Mouse (Mus musculus): ENCODE measurements around the gene Itsn1. TPM values are rescaled to one million over a fixed set of nuclear protein-coding genes. Genes with fewer than 3 reads are reported as not detected.

Gene Itsn1
- polyA plus RNA-seq, 1 experiment: 82.6 TPM

DNA sequence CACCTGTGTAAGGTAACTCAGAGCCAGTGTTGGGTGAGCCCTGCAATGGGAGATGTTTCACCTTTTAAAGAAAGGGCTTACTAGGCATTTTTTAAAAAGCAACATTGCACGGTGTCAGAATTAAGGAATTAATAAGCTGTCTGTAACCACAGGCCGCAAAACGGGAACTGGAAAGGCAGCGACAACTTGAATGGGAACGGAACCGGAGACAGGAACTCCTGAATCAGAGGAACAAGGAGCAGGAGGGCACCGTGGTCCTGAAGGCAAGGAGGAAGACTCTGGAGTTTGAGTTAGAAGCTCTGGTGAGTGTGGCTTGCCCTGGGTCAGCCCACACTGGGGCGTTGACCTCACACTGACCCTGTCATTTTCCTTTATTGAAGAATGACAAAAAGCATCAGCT is 91.2 kb downstream of the Itsn1 start:
- TF ChIP-seq CTCF (IDR thresholded peaks at IDR 0.05; ENCODE audit: borderline replicate concordance, extremely low read depth, insufficient read depth, insufficient read length): no peak
- no peak for DNase-seq (ENCODE audit: low read depth)

DNA sequence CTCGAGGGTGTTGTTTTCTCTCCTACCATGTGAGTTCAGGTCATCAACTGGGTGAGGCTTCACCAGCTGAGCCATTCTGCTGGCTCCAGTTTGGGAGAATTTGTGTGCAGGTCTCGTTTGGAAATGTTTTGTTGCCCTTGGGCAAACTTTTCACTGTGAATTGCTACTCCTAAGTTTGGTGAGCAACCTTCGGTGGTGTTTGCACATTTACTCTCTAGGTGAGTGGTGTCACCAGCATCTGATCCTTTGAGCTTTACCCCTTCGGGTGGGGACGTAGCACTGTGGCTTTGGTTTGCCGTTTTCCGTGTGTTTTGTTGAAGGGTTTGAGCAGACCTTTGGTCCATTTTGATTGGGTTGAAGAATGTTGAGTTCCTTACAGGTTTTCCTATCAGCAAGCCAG is 93.2 kb downstream of the Itsn1 start:
- TF ChIP-seq CTCF (IDR thresholded peaks at IDR 0.05; ENCODE audit: borderline replicate concordance, extremely low read depth, insufficient read depth, insufficient read length) (no peak), POLR2A (IDR thresholded peaks at IDR 0.05; ENCODE audit: borderline replicate concordance, extremely low read depth, insufficient read depth, insufficient read length, poor library complexity, severe bottlenecking) (no peak)

DNA sequence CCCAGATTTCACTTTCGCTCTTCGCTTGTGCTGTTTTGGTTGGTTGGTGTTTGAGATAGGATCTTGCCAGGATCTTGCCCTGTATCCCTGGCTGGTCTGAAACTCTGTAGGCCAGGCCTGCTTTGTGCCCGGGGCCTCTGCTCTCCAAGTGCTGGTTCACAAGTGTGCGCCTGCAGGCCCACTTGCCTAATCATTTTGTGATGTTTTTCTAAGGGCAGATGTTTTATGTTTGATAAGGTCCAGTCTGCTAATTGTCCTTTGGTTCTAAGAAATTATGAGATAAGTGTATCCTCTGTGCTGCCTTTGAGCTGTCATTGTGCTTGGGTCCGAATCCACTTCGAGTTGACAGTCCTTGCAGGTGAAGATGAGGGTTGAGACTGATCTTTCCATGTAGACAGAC is 93.7 kb downstream of the Itsn1 start:
- TF ChIP-seq CTCF (IDR thresholded peaks at IDR 0.05; ENCODE audit: borderline replicate concordance, extremely low read depth, insufficient read depth, insufficient read length): no peak
- TF ChIP-seq POLR2A (IDR thresholded peaks at IDR 0.05; ENCODE audit: borderline replicate concordance, extremely low read depth, insufficient read depth, insufficient read length, poor library complexity, severe bottlenecking): no peak

More for the DNA sequence above, 93.2 kb downstream of the Itsn1 start:
- DNase-seq (ENCODE audit: low read depth): no peak

DNA sequence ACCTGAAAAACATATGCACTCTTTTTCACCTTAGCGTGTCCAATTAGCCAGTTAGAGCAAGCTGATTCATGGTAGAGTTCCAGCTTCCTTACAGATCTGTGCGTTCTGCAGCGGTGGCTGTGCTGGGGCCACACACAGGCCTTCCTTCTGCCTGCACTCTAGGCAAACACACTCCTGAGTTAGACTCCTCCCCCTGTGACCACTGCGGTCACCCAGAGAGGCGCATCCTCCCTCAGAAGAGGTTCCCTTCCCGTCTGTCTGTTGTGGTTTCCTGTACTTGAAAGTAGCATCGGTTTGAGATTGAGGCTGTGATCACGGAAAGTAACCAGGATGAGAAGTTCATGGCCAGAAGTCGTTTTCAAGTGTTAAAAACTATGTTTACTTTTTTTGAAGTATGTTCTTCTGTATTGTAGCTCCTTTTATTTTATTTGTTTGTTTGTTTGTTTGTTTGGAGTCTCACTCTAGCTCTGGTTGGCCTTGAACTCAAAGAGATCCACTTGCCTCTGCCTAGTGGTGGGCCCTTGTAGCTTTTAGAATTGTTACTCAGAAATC is 96.8 kb downstream of the Itsn1 start:
- DNase-seq (ENCODE audit: low read depth): no peak
- TF ChIP-seq POLR2A (IDR thresholded peaks at IDR 0.05; ENCODE audit: borderline replicate concordance, extremely low read depth, insufficient read depth, insufficient read length, poor library complexity, severe bottlenecking): no peak
- no peak for TF ChIP-seq CTCF (IDR thresholded peaks at IDR 0.05; ENCODE audit: borderline replicate concordance, extremely low read depth, insufficient read depth, insufficient read length)

More for the DNA sequence above, 93.7 kb downstream of the Itsn1 start:
- DNase-seq (ENCODE audit: low read depth): no peak

DNA sequence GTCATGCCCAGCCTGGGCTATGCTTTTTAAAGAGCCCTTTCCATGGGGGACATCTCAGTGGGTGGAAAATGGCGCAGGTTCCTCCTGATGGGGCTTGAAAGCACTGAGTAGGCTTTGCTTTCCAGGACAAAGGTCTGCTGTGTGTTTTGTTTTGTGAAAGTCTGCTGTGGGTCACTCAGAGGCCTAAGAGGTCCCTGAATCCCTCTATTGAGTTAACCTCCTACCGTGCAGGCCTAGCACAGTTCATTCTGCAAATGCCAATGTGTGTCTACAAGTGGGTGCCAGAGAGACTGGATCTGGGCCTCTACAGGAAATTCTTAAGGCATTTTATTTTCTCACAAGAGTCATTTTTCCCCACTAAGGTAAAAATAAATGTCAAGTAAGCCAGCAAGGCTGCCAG is 97.8 kb downstream of the Itsn1 start:
- no peak for TF ChIP-seq POLR2A (IDR thresholded peaks at IDR 0.05; ENCODE audit: borderline replicate concordance, extremely low read depth, insufficient read depth, insufficient read length, poor library complexity, severe bottlenecking)
- TF ChIP-seq CTCF (IDR thresholded peaks at IDR 0.05; ENCODE audit: borderline replicate concordance, extremely low read depth, insufficient read depth, insufficient read length): no peak

DNA sequence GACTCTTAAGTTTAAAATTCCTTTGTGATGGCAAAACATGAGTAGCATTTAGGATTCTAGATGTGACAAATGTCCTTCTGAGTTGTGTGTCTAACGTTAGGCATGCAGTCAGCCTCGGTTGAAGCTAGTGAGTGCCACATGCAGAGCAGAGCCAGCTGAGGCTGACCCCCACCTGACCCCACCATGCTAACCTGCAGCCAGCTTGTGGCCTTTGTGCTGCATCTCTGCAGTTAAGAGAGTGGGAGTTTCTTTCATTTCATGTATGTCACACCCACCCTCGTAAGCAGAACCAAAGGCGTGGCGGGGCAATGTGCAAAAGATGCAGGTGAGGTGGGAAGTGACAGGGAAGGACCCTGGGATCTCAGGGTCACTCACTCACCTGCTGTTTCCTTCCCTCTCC is 98.4 kb downstream of the Itsn1 start:
- TF ChIP-seq POLR2A (IDR thresholded peaks at IDR 0.05; ENCODE audit: borderline replicate concordance, extremely low read depth, insufficient read depth, insufficient read length, poor library complexity, severe bottlenecking) (no peak), CTCF (IDR thresholded peaks at IDR 0.05; ENCODE audit: borderline replicate concordance, extremely low read depth, insufficient read depth, insufficient read length) (no peak)
- DNase-seq (ENCODE audit: low read depth): no peak

More for the DNA sequence above, 97.8 kb downstream of the Itsn1 start:
- DNase-seq (ENCODE audit: low read depth): no peak

DNA sequence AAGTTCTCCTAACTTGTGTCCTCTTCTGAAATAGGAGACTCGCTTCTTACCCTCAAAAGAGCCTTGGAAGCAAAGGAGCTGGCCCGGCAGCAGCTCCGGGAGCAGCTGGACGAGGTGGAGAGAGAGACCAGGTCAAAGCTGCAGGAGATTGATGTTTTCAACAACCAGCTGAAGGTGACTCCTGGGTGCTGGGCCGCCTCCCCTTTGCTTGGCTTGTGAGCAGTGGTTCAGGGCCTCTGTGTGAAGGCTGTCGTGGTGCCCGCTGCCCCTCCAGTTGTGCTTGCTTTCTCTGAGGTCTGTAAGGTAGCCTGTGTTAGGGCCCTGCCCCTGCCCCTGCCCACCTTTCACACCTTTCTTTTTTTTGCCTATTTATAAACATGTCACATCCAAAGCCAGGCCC is 99.1 kb downstream of the Itsn1 start:
- DNase-seq (ENCODE audit: low read depth): no peak
- TF ChIP-seq CTCF (IDR thresholded peaks at IDR 0.05; ENCODE audit: borderline replicate concordance, extremely low read depth, insufficient read depth, insufficient read length) (no peak), POLR2A (IDR thresholded peaks at IDR 0.05; ENCODE audit: borderline replicate concordance, extremely low read depth, insufficient read depth, insufficient read length, poor library complexity, severe bottlenecking) (no peak)

DNA sequence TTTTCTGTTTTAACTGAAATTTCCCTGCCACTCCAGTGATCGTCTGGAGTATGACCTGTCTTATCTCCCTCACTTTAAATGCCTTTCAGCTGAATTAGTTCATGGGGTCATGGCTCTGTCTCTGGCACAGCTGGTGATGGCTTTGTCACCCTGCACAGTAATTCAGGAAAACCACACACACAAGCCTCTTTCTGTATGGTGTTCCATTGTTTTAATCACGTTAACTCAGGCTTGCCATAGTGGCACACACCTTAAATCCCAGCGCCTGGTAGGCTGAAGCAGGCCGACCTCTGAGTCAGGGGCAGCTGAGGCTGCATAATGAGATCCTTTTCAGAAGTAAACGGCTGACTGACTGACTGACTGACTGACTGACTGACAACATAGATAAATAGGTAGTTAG is 99.5 kb downstream of the Itsn1 start:
- TF ChIP-seq POLR2A (IDR thresholded peaks at IDR 0.05; ENCODE audit: borderline replicate concordance, extremely low read depth, insufficient read depth, insufficient read length, poor library complexity, severe bottlenecking) (no peak), CTCF (IDR thresholded peaks at IDR 0.05; ENCODE audit: borderline replicate concordance, extremely low read depth, insufficient read depth, insufficient read length) (no peak)
- DNase-seq (ENCODE audit: low read depth): no peak

DNA sequence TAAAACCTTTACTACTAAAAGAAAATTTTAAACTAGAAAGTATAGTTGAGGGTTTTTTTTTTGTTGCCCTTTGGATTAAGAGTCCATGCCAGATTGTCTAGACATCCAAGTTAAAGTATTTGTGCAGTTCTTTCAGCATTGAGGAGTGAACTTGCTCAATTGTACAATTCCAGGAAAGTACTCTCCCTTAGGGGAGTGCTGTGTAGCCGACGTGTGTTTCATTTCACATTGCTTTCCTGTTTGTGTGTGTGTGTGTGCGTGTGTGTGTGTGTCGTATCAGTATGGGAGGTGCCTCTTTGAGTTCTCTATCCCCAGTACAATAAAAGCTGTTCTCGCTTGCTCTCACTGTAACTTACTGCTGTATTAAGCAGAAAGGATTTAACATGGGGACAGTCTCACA is 100.0 kb downstream of the Itsn1 start:
- TF ChIP-seq POLR2A (IDR thresholded peaks at IDR 0.05; ENCODE audit: borderline replicate concordance, extremely low read depth, insufficient read depth, insufficient read length, poor library complexity, severe bottlenecking) (no peak), CTCF (IDR thresholded peaks at IDR 0.05; ENCODE audit: borderline replicate concordance, extremely low read depth, insufficient read depth, insufficient read length) (no peak)
- DNase-seq (ENCODE audit: low read depth): no peak

DNA sequence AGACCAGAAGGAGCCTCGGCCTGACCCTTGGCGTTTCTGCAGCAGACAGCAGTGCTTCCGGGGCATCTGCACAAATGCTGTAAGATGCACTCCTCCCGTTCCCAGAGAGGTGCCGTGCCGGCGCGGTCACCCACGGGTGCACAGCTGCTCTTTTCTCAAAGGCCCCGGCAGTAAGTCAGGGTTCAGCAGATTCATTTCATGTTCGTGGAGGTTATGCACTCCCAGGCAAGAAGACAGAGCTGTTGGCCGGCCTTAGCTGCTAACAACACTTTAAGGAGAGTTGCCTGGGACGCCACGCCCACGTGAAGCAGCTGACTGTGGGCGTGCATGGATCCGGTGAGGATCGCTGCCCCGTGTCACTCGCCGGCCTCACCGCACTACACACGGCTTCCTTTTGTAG is 101.2 kb downstream of the Itsn1 start:
- no peak for TF ChIP-seq POLR2A (IDR thresholded peaks at IDR 0.05; ENCODE audit: borderline replicate concordance, extremely low read depth, insufficient read depth, insufficient read length, poor library complexity, severe bottlenecking)
- TF ChIP-seq CTCF (IDR thresholded peaks at IDR 0.05; ENCODE audit: borderline replicate concordance, extremely low read depth, insufficient read depth, insufficient read length): no peak
- DNase-seq (ENCODE audit: low read depth): no peak

DNA sequence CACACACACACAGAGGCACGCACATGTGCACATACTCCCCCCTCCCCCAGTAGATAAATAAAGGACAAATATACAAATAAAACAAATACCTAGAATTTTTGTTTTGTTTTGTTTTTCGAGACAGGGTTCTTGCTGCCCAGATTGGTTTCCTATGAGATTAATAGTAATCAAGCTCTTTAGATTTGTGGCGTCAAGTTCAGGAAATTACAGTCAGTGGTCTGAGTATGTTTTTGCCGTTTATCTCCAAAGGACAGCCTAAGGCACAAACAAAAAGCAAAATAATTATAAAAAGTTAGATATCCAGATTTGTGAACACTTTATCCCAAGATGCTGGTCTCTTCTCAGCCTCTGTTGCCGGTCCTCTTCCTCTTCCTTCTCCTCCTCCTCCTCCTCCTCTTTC is 104.0 kb downstream of the Itsn1 start:
- DNase-seq (ENCODE audit: low read depth): no peak
- no peak for TF ChIP-seq POLR2A (IDR thresholded peaks at IDR 0.05; ENCODE audit: borderline replicate concordance, extremely low read depth, insufficient read depth, insufficient read length, poor library complexity, severe bottlenecking)
- no peak for TF ChIP-seq CTCF (IDR thresholded peaks at IDR 0.05; ENCODE audit: borderline replicate concordance, extremely low read depth, insufficient read depth, insufficient read length)

DNA sequence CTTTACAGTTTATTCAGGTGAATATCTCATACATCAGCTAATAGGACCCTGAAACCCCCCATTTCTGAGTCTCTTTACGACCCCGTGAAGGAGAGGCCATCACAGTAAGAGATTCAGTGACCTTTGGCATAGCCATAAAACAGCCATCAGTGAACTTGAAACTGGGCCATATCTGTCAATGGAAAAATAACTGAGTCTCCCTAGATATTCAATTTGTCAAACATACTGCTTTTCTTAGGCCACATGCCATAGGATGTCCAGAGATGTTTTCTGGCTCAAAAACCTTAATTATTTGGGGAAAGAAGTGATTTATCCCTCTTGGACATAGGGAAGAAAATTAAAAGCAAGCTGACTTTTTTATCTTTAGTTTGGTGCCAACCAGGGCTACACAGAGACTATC is 104.5 kb downstream of the Itsn1 start:
- TF ChIP-seq CTCF (IDR thresholded peaks at IDR 0.05; ENCODE audit: borderline replicate concordance, extremely low read depth, insufficient read depth, insufficient read length) (no peak), POLR2A (IDR thresholded peaks at IDR 0.05; ENCODE audit: borderline replicate concordance, extremely low read depth, insufficient read depth, insufficient read length, poor library complexity, severe bottlenecking) (no peak)

More for the DNA sequence above, 104.5 kb downstream of the Itsn1 start:
- no peak for DNase-seq (ENCODE audit: low read depth)

Measured in brain, embryonic 14.5 days (tissue).